Mouse (Mus musculus): Measurements from ENCODE around the gene Usp43. TPM values are rescaled to one million over a fixed set of nuclear protein-coding genes. Genes with fewer than 3 reads are reported as not detected.

Gene Usp43
- polyA plus RNA-seq, 1 experiment, result not detected

DNA sequence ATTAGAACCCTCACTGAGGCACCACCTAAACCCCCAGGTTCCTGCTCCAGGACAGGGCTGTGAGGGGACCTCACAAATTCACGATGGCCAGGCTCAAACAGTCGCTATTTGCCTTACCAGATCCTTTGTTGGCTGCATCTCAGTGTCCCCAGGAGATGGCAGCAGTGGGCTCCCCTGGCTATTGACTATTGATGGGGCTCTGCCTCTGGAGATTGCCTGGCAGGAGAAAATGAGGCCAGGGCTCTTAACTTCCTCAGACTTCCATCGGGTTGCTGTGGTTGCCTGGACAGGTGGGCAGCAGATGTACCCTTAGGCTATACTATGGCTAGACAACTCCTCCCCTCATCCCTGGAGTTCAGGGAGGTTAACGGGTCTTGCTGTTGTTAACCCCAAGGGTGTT lies 101.7 kb downstream of the Usp43 start:
- Histone ChIP-seq H3K4me3 (replicated peaks; ENCODE audit: control insufficient read depth, low read depth, low read length) (no peak overlapping the region), H3K4me1 (ENCODE audit: control insufficient read depth, insufficient read depth, low read length) (no peaks in the 10 kb centered on the region), H3K27ac (ENCODE audit: control insufficient read depth, insufficient read depth, low read depth, low read length, poor library complexity) (no peak overlapping the region)
- 22% methylated on average over 4 of the region's 4 CpGs for WGBS
- TF ChIP-seq CTCF (IDR thresholded peaks at IDR 0.05; ENCODE audit: control insufficient read depth, insufficient read depth, low read length), result peak; percentile 29; the same call in 1 of the 2 replicates
- no peak for TF ChIP-seq POLR2A (IDR thresholded peaks at IDR 0.05; ENCODE audit: borderline replicate concordance, control insufficient read depth, low read depth, low read length)

DNA sequence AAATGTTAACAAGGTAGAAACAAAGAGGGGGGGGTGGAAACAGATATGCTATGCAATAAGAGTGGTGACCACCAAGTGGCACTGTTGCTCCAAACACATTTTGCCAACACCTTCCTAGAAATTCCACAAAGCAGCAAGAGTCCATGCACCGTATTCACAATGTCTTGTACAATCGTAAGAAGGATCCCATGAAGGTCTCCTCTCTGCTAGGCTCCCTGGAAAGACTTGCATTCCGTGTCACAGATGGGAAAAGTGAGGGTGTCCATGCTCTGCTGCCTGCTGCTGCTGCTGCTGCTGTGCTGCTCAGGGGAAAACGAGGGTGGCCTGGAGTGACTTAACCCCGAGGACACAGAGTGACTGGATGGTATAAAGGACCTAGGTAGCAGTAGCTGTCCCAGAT lies 102.3 kb downstream of the Usp43 start:
- 8% methylated on average over 5 of the region's 5 CpGs for WGBS
- Histone ChIP-seq H3K4me3 (replicated peaks; ENCODE audit: control insufficient read depth, low read depth, low read length) (no peak overlapping the region), H3K27ac (ENCODE audit: control insufficient read depth, insufficient read depth, low read depth, low read length, poor library complexity) (no peak overlapping the region), H3K4me1 (ENCODE audit: control insufficient read depth, insufficient read depth, low read length) (no peaks in the 10 kb centered on the region)
- TF ChIP-seq POLR2A (IDR thresholded peaks at IDR 0.05; ENCODE audit: borderline replicate concordance, control insufficient read depth, low read depth, low read length) (no peak), CTCF (IDR thresholded peaks at IDR 0.05; ENCODE audit: control insufficient read depth, insufficient read depth, low read length) (no peak)

DNA sequence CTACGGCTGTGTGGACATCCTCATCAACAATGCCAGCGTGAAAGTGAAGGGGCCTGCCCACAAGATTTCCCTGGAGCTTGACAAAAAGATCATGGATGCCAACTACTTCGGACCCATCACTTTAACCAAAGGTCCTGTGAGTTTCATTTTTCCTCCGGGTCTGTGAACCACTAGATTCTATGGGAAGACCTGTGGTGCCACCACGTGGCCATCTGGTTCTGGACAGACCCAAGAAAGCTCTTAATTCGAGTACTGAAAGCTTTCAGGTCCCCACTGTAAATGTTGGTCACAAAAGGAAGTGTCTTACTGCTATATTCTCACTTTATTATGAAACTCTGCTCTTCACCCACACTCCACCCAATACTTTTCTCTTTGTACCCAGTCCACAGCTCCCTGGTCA lies 110.4 kb downstream of the Usp43 start:
- WGBS, result 55% methylated on average over 6 of the region's 6 CpGs
- Histone ChIP-seq H3K4me3 (replicated peaks; ENCODE audit: control insufficient read depth, low read depth, low read length) (no peak overlapping the region), H3K4me1 (ENCODE audit: control insufficient read depth, insufficient read depth, low read length) (no peaks in the 10 kb centered on the region), H3K27ac (ENCODE audit: control insufficient read depth, insufficient read depth, low read depth, low read length, poor library complexity) (no peak overlapping the region)
- TF ChIP-seq POLR2A (IDR thresholded peaks at IDR 0.05; ENCODE audit: borderline replicate concordance, control insufficient read depth, low read depth, low read length) (no peak), CTCF (IDR thresholded peaks at IDR 0.05; ENCODE audit: control insufficient read depth, insufficient read depth, low read length) (no peak)

DNA sequence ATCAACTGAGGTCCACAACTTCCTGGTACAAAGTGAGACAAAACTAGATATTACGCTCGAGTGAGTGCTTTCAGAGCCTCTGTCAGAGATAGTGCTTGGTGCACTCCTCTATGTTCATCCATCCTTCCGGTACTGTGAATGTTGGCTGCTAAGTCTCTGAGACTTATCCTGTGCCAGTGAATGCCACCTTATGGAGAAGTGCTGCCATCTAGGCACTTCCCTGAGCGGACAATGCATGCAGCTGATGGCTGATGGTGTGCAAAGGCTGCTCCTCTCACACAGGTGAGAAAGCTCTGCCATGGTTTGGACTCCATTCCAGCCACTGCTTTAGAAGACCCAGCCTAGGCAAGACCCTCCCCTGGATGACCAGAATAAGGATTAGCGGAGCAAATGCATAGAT lies 113.9 kb downstream of the Usp43 start:
- Histone ChIP-seq H3K4me1 (ENCODE audit: control insufficient read depth, insufficient read depth, low read length) (no peaks in the 10 kb centered on the region), H3K4me3 (replicated peaks; ENCODE audit: control insufficient read depth, low read depth, low read length) (no peak overlapping the region), H3K27ac (ENCODE audit: control insufficient read depth, insufficient read depth, low read depth, low read length, poor library complexity) (no peak overlapping the region)
- 63% methylated on average over 5 of the region's 5 CpGs for WGBS
- TF ChIP-seq CTCF (IDR thresholded peaks at IDR 0.05; ENCODE audit: control insufficient read depth, insufficient read depth, low read length) (no peak), POLR2A (IDR thresholded peaks at IDR 0.05; ENCODE audit: borderline replicate concordance, control insufficient read depth, low read depth, low read length) (no peak)

DNA sequence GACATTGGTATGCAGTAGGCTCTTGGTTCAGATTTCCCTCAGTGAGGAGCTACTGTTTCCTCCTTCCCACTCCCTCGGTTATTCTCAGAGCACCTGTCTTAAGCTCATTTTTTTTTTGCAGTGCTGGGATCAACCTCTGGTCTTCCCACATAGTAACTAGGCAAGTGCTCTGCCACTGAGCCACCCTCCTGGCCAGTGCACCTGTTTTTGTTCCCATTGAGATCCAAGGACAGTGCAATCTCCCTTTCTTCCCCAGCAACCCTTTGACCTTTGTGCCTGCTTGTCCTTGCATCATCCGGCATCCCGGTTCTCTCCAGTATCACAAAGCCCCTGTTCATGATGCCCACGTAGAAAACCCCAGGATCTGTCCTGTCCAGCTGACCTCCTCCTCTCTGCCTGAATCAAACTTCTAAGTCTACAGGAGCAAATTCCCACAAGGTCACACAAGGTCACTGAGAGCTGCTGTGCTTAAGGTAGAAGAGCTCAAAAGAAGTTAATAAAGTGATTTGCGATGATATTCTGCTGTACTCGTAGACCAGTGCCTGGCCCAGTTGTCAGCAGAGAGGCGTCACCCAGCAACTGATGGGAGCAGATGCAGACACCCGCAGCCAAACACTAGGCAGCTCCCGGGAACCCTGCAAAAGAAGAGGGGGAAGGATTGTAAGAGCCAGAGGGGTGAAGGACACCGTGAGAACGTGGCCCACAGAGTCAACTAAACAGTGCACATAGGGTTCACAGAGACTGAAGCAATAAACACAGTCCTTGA lies 114.9 kb downstream of the Usp43 start:
- 77% methylated on average over 11 of the region's 11 CpGs for WGBS
- Histone ChIP-seq H3K27ac (ENCODE audit: control insufficient read depth, insufficient read depth, low read depth, low read length, poor library complexity) (no peak overlapping the region), H3K4me1 (ENCODE audit: control insufficient read depth, insufficient read depth, low read length) (no peaks in the 10 kb centered on the region), H3K4me3 (replicated peaks; ENCODE audit: control insufficient read depth, low read depth, low read length) (no peak overlapping the region)
- TF ChIP-seq CTCF (IDR thresholded peaks at IDR 0.05; ENCODE audit: control insufficient read depth, insufficient read depth, low read length) (no peak), POLR2A (IDR thresholded peaks at IDR 0.05; ENCODE audit: borderline replicate concordance, control insufficient read depth, low read depth, low read length) (no peak)

DNA sequence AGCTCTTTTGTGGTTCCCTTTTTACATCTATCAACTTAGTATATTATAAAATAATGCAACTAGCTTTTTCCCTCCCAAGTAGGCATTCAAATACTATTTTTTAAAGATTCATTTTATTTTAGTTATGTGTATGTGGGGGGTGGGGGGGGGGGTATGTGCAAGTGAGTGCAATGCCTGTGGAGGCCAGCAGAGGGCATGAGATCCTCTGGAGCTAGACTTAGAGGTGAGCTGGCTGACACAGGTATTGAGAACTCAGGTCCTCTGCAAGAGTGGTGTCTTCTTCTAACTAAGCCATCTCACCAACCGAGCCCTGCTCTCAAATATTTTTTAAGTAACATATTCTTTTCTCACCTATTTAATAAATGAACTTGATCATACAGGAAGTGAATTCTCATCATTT lies 116.4 kb downstream of the Usp43 start:
- 76% methylated on average over 1 of the region's 1 CpGs for WGBS
- Histone ChIP-seq H3K4me1 (ENCODE audit: control insufficient read depth, insufficient read depth, low read length) (no peaks in the 10 kb centered on the region; the same call in 1 of the 2 replicates), H3K27ac (ENCODE audit: control insufficient read depth, insufficient read depth, low read depth, low read length, poor library complexity) (no peak overlapping the region), H3K4me3 (replicated peaks; ENCODE audit: control insufficient read depth, low read depth, low read length) (no peak overlapping the region)
- TF ChIP-seq POLR2A (IDR thresholded peaks at IDR 0.05; ENCODE audit: borderline replicate concordance, control insufficient read depth, low read depth, low read length) (no peak), CTCF (IDR thresholded peaks at IDR 0.05; ENCODE audit: control insufficient read depth, insufficient read depth, low read length) (peak; percentile 19; the same call in 1 of the 2 replicates)

Other genes with a start within 250 kb of the Usp43 start
- not detected in 2 replicates for gene Rcvrn, start 226.8 kb downstream of the Usp43 start, polyA plus RNA-seq (2011; ENCODE audit: insufficient read depth, insufficient read length, low replicate concordance, missing spikeins)
- not detected in 2 replicates for gene Glp2r, start 151.0 kb downstream of the Usp43 start, polyA plus RNA-seq (2011; ENCODE audit: insufficient read depth, insufficient read length, low replicate concordance, missing spikeins)
- not detected in 2 replicates for gene Gsg1l2, start 147.5 kb downstream of the Usp43 start, polyA plus RNA-seq (2011; ENCODE audit: insufficient read depth, insufficient read length, low replicate concordance, missing spikeins)
- not detected in 2 replicates for gene Dhrs7c, start 124.0 kb downstream of the Usp43 start, polyA plus RNA-seq (2011; ENCODE audit: insufficient read depth, insufficient read length, low replicate concordance, missing spikeins)
- gene Cfap52, start 43.5 kb upstream of the Usp43 start, polyA plus RNA-seq (2011; ENCODE audit: insufficient read depth, insufficient read length, low replicate concordance, missing spikeins), result not detected in 2 replicates
- gene Stx8, start 44.0 kb upstream of the Usp43 start, polyA plus RNA-seq (2011; ENCODE audit: insufficient read depth, insufficient read length, low replicate concordance, missing spikeins), result 13.0 and 20.1 TPM in 2 replicates

All from bone marrow, adult 2 months (tissue).